Mouse (Mus musculus) MEL (cell line): ENCODE results near the gene Itpk1.

Source experiments
- CTCF ChIP-seq, 3 experiments: IDR thresholded peaks in 2 of 3; conservative IDR thresholded peaks in 1 of 3; 2 replicates each; pipeline ENCODE4 v1.5.1; 2011 to 2012; ENCODE audit warnings: low read length in 3 of 3, low read depth in 2 of 3, mild to moderate bottlenecking in 2 of 3, improper control_type of control experiment in 1 of 3, inconsistent platforms in 1 of 3, mixed read lengths in 1 of 3, moderate library complexity in 1 of 3; ENCODE audit not compliant: control insufficient read depth in 1 of 3, insufficient read depth in 1 of 3, poor library complexity in 1 of 3, severe bottlenecking in 1 of 3
- ETS1 ChIP-seq: IDR thresholded peaks from 2 replicates; pipeline ENCODE4 v1.6.1; 2012; ENCODE audit warnings: low read depth, mild to moderate bottlenecking, inconsistent platforms, low read length, improper control_type of control experiment, moderate library complexity
- GABPA ChIP-seq: IDR thresholded peaks from 2 replicates; pipeline ENCODE4 v1.6.1; 2012; ENCODE audit warnings: low read depth, mild to moderate bottlenecking, inconsistent platforms, low read length, improper control_type of control experiment, moderate library complexity
- HCFC1 ChIP-seq: IDR thresholded peaks from 2 replicates; pipeline ENCODE4 v1.6.1; 2012; ENCODE audit warnings: low read depth, mild to moderate bottlenecking, inconsistent platforms, low read length, improper control_type of control experiment, moderate library complexity
- NRF1 ChIP-seq: IDR thresholded peaks from 2 replicates; pipeline ENCODE4 v1.6.1; 2014; ENCODE audit warnings: low read depth, mild to moderate bottlenecking, inconsistent platforms, low read length, improper control_type of control experiment, moderate library complexity; ENCODE audit not compliant: poor library complexity, insufficient read depth, severe bottlenecking
- POLR2A ChIP-seq, 2 experiments: IDR thresholded peaks; 2 replicates each; pipeline ENCODE4 v1.6.1; 2011 to 2012; ENCODE audit warnings: low read length in 2 of 2, mild to moderate bottlenecking in 2 of 2, control low read depth in 1 of 2, improper control_type of control experiment in 1 of 2, low read depth in 1 of 2, moderate library complexity in 1 of 2; ENCODE audit not compliant: control insufficient read depth in 1 of 2, insufficient read depth in 1 of 2, poor library complexity in 1 of 2
- USF1 ChIP-seq: IDR thresholded peaks from 2 replicates; pipeline ENCODE4 v1.6.1; 2014; ENCODE audit warnings: low read depth, mild to moderate bottlenecking, inconsistent platforms, low read length, improper control_type of control experiment, moderate library complexity

DNA sequence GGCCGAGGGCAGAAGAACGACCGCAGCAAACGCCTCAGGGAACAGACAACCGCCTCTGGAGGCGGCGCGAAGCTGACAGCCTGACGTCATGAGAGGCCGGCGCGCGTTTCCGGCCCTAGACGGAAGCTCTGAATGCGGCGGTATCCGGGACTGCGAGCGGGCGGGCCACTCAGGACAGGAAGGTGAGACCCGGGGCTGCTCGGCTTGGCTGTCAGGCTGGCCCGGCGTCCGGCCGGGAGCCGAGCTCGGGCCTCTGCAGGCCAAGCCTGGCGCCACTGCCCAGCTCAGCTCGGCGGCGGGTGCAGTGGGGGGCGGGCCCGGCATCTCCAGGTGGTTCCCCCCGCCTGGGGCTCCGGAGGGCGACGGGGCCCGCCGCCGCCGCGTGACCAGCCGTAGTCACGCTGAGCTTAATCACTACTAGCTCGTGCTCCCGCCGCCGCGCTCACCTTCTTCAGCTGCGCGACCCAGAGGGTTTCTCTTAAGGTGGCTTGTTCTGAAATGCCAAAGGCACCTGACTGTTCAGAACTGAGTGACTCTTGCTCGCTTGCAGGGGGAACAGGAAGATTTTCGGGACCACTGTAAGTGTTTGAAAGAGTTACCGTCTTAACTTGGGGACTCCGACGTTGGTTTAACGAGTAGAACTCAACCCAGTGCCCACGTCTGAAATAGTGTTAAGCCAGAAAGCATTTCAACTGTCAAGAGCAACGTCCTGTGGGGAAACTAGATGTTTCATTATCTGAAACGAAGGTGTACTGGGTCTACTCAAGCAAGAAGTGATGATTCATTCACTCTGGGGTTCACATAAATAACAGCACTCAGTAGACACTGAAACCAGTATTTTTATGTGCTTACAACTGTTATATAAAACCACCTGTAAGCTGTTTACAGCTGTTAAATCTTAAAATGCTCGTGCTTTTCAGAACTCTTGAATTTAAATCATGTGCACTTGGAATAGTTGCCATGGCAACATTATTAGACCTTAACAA, 39.2 kb upstream of the Itpk1 start, which contains the start of the genes Moap1 and Tmem251:
- TF ChIP-seq NRF1 (no peak), CTCF (IDR thresholded peaks at IDR 0.05 in 2 of 3, conservative IDR thresholded peaks at IDR 0.05 in 1 of 3; ENCODE audit: control insufficient read depth in 1 of 3, insufficient read depth in 1 of 3, low read depth in 2 of 3, low read length in 3 of 3, poor library complexity in 1 of 3, severe bottlenecking in 1 of 3) (no peak), POLR2A (IDR thresholded peaks at IDR 0.05; ENCODE audit: control insufficient read depth in 1 of 2, insufficient read depth in 1 of 2, low read depth in 1 of 2, low read length in 2 of 2, poor library complexity in 1 of 2) (peak; percentile 82 to 83; a peak in 3 of 4 replicates), GABPA (no peak), HCFC1 (peak; percentile 81), ETS1 (peak; percentile 55), USF1 (peak; percentile 46; the same call in 1 of the 2 replicates)
